Mouse (Mus musculus) ovary, postnatal 36 days (tissue): ENCODE results near the gene Gm10945.

Source experiments
- DNase-seq: peaks from one replicate; pipeline ENCODE4 v3.0.0; 2022; ENCODE audit warnings: low spot score, mixed read lengths

Gm10945 gene

DNA sequence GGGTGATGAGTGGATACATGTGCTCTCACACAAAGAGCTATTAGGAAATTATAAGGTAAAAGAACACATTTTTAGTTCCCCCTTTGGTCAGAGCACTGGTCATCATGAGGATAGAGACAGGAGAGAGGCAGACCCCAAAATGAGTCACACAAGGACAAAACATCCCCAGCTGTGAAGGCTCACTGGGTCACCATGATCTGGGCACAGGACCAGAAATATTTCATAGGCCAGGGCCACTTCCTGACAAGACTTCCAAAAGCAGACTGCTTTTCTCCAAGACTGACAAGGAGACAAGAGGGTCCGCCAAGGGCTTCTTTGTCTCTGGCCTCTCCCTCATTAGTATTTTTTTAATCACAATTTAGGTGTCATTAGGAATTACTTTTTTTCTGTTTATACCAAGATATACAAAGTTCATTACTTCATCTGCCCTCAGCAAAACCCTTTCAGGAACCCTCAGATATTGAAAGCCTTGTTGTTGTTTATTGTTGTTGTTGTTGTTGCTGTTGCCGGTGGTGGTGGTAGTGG is at the start of gene Gm10945:
Gene Gm10945, minus strand, starts transcription at position 475 of the 525 bp plus-strand sequence.
- no peak for DNase-seq

GRCm38 (mm10) chr10:6790226-6790625 is 28.7 kb upstream of the Gm10945 start:
- DNase-seq: no peak

DNA sequence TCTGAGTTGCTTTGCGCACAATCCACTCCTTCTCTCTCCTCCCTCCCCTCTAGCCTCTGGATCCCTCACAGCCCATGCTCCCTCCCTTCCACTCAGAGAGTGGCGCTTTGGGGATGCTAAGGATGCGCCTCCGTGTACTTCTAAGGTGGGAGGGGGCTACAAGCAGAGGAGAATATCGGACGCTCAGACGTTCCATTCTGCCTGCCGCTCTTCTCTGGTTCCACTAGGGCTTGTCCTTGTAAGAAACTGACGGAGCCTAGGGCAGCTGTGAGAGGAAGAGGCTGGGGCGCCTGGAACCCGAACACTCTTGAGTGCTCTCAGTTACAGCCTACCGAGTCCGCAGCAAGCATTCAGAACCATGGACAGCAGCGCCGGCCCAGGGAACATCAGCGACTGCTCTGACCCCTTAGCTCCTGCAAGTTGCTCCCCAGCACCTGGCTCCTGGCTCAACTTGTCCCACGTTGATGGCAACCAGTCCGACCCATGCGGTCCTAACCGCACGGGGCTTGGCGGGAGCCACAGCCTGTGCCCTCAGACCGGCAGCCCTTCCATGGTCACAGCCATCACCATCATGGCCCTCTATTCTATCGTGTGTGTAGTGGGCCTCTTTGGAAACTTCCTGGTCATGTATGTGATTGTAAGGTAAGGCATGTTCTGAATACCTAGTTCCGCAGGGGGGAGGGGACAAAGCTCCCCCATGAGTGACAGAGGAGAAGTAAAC is 27.1 kb upstream of the Gm10945 start:
- DNase-seq: peak; percentile 53

GRCm38 (mm10) chr10:6758206-6758605 is 3.4 kb downstream of the Gm10945 start, which contains the start of gene Oprm1:
Oprm1 (plus strand) TSS chr10:6758506.
- DNase-seq: no peak

- DNase-seq: no peak
These were observed 8.2 kb downstream of the Gm10945 start for GRCm38 (mm10) chr10:6753375-6753774.

- no peak for DNase-seq
These were observed 33.1 kb downstream of the Gm10945 start for GRCm38 (mm10) chr10:6728469-6728868.

DNA sequence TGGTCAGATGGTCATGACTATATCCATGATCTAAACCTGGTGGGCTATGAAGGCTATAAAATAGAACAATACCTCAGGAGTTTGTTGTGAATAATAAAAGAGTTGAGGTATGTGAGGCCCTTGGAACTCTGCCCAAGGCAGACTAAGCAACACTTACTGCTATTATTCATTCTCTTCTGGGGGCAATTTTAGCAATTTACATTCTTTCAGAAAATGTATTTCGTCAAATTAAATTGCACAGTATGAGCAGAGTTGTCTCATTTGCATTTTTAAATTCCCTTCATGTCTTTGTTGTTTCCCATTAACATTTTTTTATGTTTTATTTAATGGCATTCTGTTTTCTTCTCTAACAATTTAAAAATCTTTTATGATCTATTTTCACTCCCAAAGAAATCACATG is 37.8 kb downstream of the Gm10945 start:
- DNase-seq: no peak

- no peak for DNase-seq
These were observed 44.2 kb downstream of the Gm10945 start for GRCm38 (mm10) chr10:6717181-6717948.

DNA sequence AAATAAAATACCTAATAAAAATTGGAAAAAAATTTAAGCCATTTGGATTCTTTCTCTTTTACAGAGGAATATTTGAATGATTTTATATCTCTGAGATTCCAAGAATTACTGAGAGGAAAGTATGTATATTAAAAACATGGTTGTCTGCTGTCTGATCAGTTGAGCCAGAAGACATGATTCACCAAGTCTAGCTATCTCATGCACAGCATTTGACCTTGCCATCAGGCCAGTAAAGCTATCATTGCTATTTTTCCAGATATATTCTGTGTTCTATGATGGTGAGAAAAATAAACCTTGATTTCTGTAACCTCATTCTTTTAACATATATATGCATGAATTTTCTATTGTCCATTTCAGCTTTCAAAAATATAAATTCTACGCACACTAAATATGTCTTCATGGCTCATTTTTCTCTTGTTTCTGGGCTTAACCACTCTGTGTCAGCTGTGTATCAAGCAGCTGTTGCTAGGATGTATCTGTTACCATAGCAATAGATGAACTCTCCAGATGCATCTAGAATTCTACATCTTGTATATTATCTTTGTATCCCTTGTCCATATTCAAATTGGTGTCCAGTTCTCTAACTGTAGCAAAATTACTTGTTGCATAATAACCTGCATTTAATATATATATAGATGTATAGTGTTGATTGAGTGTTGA is 56.2 kb downstream of the Gm10945 start:
- DNase-seq: no peak

GRCm38 (mm10) chr10:6694218-6694850 is 67.2 kb downstream of the Gm10945 start:
- peak; percentile 20 for DNase-seq
